Mouse (Mus musculus) hindlimb bud, embryonic 11.5 days (tissue): ENCODE measurements around the gene Catsper4.

ENCODE experiments used
- DNase-seq: peaks from one replicate; pipeline ENCODE4 v3.0.0-alpha.2; 2012; ENCODE audit warnings: low read depth, low spot score; ENCODE audit errors: extremely low spot score

Gene Catsper4

GRCm38 (mm10) chr4:134186268-134186667 is 40.9 kb downstream of the Catsper4 start:
- DNase-seq: no peak

GRCm38 (mm10) chr4:134185569-134185968 is 41.6 kb downstream of the Catsper4 start:
- no peak for DNase-seq

- no peak for DNase-seq
Observed at GRCm38 (mm10) chr4:134183711-134184110, 43.5 kb downstream of the Catsper4 start.

- no peak for DNase-seq
Observed at GRCm38 (mm10) chr4:134181825-134182224, 45.4 kb downstream of the Catsper4 start.

GRCm38 (mm10) chr4:134181112-134181511 is 46.1 kb downstream of the Catsper4 start:
- no peak for DNase-seq

- DNase-seq: no peak
Observed at GRCm38 (mm10) chr4:134172391-134172790, 54.8 kb downstream of the Catsper4 start.

- DNase-seq: no peak
Observed at GRCm38 (mm10) chr4:134166906-134167305, 60.3 kb downstream of the Catsper4 start.

GRCm38 (mm10) chr4:134165548-134166465 is 61.4 kb downstream of the Catsper4 start:
- no peak for DNase-seq

GRCm38 (mm10) chr4:134165024-134165423 is 62.2 kb downstream of the Catsper4 start:
- DNase-seq: no peak

- DNase-seq: no peak
Observed at GRCm38 (mm10) chr4:134164591-134164990, 62.6 kb downstream of the Catsper4 start.
